Mouse (Mus musculus): ENCODE data around the gene Rps6ka3. TPM values are rescaled to one million over a fixed set of nuclear protein-coding genes. Genes with fewer than 3 reads are reported as not detected.

The Rps6ka3 gene
- polyA plus RNA-seq, 1 experiment from 2014 or later: 6.5 TPM

- WGBS: 8% methylated on average over 34 of the region's 57 CpGs
- Histone ChIP-seq H3K27me3 (ENCODE audit: insufficient read depth, poor library complexity, severe bottlenecking) (peaks cover 16% of the 10 kb centered on the region; the same call in 1 of the 2 replicates), H3K9me3 (no peaks in the 10 kb centered on the region), H3K4me1 (no peaks in the 10 kb centered on the region), H3K36me3 (no peaks in the 10 kb centered on the region), H3K27ac (peak overlapping the region; percentile 90), H3K4me3 (peak overlapping the region; percentile 73)
- DNase-seq (ENCODE audit: low spot score): peak; percentile 73
Measured at GRCm38 (mm10) chrX:159256040-159256852, 46.1 kb downstream of the Rps6ka3 start.

DNA sequence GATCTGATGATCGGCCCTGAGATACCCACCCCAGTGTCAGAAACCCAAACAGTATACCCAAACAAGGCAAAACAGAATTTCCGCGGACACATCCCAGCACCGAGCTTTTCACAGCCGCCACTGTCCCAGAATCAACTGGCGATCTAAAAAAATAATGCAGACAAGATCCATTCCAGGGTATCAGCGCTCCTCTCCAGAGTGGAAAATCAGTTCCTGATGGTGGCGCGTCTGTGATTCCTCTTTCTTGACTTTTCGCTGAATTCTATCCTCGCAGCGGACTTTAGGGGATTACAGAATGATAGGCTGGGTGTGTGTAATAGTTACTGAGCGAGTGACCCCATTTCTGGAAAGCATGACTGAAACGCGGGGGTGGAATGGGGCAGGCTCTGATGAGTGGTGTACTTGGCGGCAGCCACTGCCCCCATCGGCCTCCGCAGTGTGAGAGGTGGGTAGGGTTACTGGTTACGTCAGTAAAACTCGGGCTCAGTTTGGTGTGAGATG is 46.9 kb downstream of the Rps6ka3 start:
- Histone ChIP-seq H3K27me3 (ENCODE audit: insufficient read depth, poor library complexity, severe bottlenecking) (peaks cover 16% of the 10 kb centered on the region; the same call in 1 of the 2 replicates), H3K4me3 (peak overlapping the region; percentile 73), H3K4me1 (no peaks in the 10 kb centered on the region), H3K27ac (peak overlapping the region; percentile 90; the same call in 1 of the 2 replicates), H3K36me3 (no peaks in the 10 kb centered on the region), H3K9me3 (no peaks in the 10 kb centered on the region)
- 17% methylated on average over 20 of the region's 20 CpGs for WGBS
- DNase-seq (ENCODE audit: low spot score): peak; percentile 77

DNA sequence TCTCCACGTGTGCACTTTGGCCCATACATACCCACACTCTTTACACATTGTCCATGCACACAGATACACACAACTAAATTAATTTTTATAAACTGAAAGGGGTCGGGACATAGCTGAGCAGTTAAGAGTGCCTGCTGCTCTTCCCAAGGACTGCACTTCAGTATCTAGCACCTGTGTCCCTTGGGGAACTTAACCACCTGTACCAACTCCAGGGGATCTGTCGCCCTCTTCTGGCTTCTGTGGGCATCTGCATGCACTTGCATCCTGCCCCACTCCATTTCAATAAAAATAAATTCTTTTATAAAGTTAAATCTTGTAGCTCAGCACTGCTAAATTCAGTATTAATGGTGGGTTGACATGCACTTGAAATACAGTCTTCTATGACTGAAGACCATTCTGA is 54.6 kb downstream of the Rps6ka3 start:
- Histone ChIP-seq H3K27me3 (ENCODE audit: insufficient read depth, poor library complexity, severe bottlenecking) (no peaks in the 10 kb centered on the region), H3K4me1 (no peaks in the 10 kb centered on the region), H3K27ac (no peak overlapping the region), H3K9me3 (no peaks in the 10 kb centered on the region), H3K4me3 (no peak overlapping the region), H3K36me3 (no peaks in the 10 kb centered on the region)
- DNase-seq (ENCODE audit: low spot score): no peak
- 36% methylated on average over 3 of the region's 3 CpGs for WGBS

GRCm38 (mm10) chrX:159269072-159269471 is 59.0 kb downstream of the Rps6ka3 start:
- no peaks in the 10 kb centered on the region for H3K36me3 ChIP-seq
- DNase-seq (ENCODE audit: low spot score): no peak
- no peaks in the 10 kb centered on the region for H3K4me1 ChIP-seq
- no peak overlapping the region for H3K4me3 ChIP-seq
- H3K27ac ChIP-seq: no peak overlapping the region
- no peaks in the 10 kb centered on the region for H3K9me3 ChIP-seq
- no peaks in the 10 kb centered on the region for H3K27me3 ChIP-seq (ENCODE audit: insufficient read depth, poor library complexity, severe bottlenecking)

DNA sequence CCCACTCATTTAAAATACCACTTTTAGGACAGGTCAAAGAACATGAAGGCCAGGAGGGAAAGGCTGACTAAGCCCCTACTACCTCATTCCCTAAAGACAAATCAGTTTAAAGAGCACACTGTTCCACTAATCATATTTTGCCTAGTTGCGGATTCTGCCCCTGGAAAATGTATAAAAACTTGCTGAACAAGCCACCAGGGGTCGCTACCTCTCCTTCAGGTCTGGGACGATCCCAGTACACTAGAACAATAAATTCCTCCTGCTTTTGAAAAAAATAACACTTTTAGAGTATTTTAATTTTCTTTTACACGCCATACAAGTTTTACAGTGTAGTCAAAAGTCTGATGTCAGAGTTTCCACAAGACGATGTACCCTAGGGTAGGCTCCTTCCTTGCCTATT is 76.7 kb downstream of the Rps6ka3 start:
- Histone ChIP-seq H3K4me1 (no peaks in the 10 kb centered on the region), H3K4me3 (no peak overlapping the region), H3K36me3 (no peaks in the 10 kb centered on the region), H3K9me3 (no peaks in the 10 kb centered on the region), H3K27ac (no peak overlapping the region), H3K27me3 (ENCODE audit: insufficient read depth, poor library complexity, severe bottlenecking) (no peaks in the 10 kb centered on the region)
- no peak for DNase-seq (ENCODE audit: low spot score)
- 66% methylated on average over 5 of the region's 5 CpGs for whole genome bisulfite sequencing

DNA sequence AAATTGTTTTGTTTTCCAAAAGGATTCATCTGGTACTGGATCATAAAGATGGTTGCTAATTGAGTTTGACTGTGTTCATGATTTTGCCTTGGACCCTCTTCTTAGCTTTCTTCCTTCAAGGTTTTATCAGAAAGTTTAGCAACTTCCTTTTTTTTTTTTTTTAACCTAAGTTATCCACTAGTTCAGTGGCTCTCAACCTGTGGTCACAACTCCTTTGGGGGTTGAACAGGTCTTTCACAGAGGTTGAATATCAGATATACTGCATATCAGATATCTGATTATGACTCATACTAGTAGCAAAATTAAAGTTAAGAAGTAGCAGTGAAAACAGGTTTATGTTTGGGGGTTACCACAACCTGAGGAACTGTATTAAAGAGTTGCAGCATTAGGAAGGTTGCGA is 85.8 kb downstream of the Rps6ka3 start:
- Histone ChIP-seq H3K4me3 (no peak overlapping the region), H3K36me3 (0 out of 2 replicates have a peak, but pooled peaks cover 2% of the 10 kb centered on the region), H3K27me3 (ENCODE audit: insufficient read depth, poor library complexity, severe bottlenecking) (no peaks in the 10 kb centered on the region), H3K27ac (no peak overlapping the region), H3K4me1 (no peaks in the 10 kb centered on the region), H3K9me3 (no peaks in the 10 kb centered on the region)
- WGBS: 100% methylated on average over 1 of the region's 1 CpGs
- DNase-seq (ENCODE audit: low spot score): no peak

- 75% methylated on average over 11 of the region's 11 CpGs for WGBS
- no peak overlapping the region for H3K4me3 ChIP-seq
- H3K9me3 ChIP-seq: no peaks in the 10 kb centered on the region
- DNase-seq (ENCODE audit: low spot score): no peak
- H3K36me3 ChIP-seq: 0 out of 2 replicates have a peak, but pooled peaks cover 2% of the 10 kb centered on the region
- H3K27ac ChIP-seq: no peak overlapping the region
- no peaks in the 10 kb centered on the region for H3K27me3 ChIP-seq (ENCODE audit: insufficient read depth, poor library complexity, severe bottlenecking)
- no peaks in the 10 kb centered on the region for H3K4me1 ChIP-seq
Measured at GRCm38 (mm10) chrX:159302349-159303311, 92.5 kb downstream of the Rps6ka3 start.

DNA sequence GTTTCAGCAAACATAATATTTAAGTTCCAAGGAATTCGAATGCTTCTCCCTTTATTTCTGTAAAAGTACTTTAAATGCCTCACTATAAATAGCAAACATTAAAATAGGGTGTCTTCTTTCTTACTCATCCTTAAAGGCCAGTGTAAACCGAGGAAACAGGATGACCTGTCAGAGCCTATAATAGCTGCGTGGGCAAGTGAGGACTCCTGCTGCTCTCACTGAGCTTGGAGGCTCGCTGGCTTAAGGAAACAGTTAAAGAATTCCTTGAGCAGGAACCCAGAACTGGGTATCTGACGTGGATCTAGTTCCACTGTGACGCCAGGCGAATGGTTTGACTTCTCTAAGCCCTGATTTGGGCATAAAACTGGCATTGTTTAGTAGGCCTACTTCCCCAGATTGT is 105.2 kb downstream of the Rps6ka3 start:
- Histone ChIP-seq H3K9me3 (no peaks in the 10 kb centered on the region), H3K36me3 (peaks cover 6% of the 10 kb centered on the region; the same call in 1 of the 2 replicates), H3K4me3 (no peak overlapping the region), H3K4me1 (no peaks in the 10 kb centered on the region), H3K27me3 (ENCODE audit: insufficient read depth, poor library complexity, severe bottlenecking) (no peaks in the 10 kb centered on the region), H3K27ac (no peak overlapping the region)
- WGBS: 74% methylated on average over 7 of the region's 7 CpGs
- DNase-seq (ENCODE audit: low spot score): no peak

DNA sequence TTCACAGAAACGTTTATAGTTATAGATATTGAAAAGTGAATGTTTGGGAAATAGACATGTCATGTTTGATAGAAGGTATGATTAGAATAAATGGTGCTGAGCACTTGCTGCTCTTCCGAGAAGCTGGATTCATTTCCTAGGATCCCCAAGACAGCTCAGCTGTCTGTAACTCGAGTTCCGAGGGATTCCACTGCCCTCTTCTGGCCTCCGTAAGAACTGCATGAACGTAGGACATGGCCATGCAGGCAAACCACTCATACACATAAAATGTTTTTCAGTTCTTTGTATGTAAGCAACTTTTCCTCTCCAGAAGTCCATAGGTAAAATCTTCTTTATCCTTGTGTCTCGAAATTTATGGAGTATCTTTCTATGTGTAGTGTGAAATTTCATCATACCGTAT is 111.2 kb downstream of the Rps6ka3 start:
- no peak overlapping the region for H3K27ac ChIP-seq
- no peaks in the 10 kb centered on the region for H3K4me1 ChIP-seq
- 22% methylated on average over 8 of the region's 8 CpGs for WGBS
- no peaks in the 10 kb centered on the region for H3K9me3 ChIP-seq
- H3K4me3 ChIP-seq: no peak overlapping the region
- H3K36me3 ChIP-seq: peaks cover 4% of the 10 kb centered on the region; the same call in 1 of the 2 replicates
- H3K27me3 ChIP-seq (ENCODE audit: insufficient read depth, poor library complexity, severe bottlenecking): no peaks in the 10 kb centered on the region
- DNase-seq (ENCODE audit: low spot score): peak; percentile 76

GRCm38 (mm10) chrX:159364506-159364905 is 154.4 kb downstream of the Rps6ka3 start:
- H3K4me1 ChIP-seq: no peaks in the 10 kb centered on the region
- no peak overlapping the region for H3K4me3 ChIP-seq
- H3K9me3 ChIP-seq: no peaks in the 10 kb centered on the region
- no peaks in the 10 kb centered on the region for H3K27me3 ChIP-seq (ENCODE audit: insufficient read depth, poor library complexity, severe bottlenecking)
- H3K27ac ChIP-seq: no peak overlapping the region
- peaks cover 10% of the 10 kb centered on the region; the same call in 1 of the 2 replicates for H3K36me3 ChIP-seq
- DNase-seq (ENCODE audit: low spot score): no peak
- 89% methylated on average over 3 of the region's 3 CpGs for WGBS

DNA sequence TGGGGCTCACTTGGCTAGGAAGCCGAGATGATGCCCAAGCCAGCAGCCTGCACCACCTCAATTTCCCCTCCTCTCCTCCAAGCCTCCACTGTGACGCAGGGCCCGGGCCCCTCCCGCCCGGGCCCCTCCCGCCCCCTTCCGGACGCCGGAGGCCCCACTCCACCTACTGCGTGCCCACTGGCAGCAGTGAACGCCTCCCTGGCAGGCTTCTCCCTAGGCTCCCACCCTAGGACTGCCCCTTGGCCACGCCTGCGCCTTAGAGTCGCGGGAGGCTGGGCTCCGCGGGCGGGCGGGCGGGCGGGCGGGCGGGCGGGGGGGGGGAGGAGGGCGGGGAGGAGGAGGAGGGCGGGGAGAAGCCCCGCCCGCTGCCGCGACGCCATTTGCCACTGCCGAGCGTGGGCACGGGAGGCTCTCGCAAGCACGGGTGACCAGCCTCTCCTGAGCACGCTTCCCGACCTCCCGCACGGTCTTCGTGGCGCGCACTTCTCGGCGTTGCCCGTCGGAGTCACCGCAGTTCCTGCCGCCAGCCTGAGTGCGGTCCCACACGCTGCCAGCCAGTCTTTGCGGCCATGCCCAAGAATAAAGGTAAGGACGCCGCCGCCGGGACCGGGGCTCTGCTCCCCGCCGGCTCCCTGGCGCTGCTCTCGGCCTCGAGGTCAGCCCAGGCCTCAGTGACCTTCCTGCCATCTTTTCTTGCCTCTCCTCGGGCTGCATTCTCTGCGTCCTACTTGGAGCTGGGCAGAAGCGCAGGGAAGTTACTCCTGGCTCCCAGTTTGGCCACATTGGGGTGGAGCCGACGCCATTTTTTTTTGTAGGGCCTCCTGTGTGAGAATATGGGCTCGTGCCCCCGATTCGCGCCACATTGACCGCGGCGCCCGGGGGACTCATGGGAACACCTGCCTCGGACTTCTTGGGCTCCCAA is 162.0 kb downstream of the Rps6ka3 start, which contains the start of gene Eif1ax:
Gene Eif1ax (plus strand): TSS at position 348 of the 922 bp plus-strand sequence.
- Histone ChIP-seq H3K9me3 (no peaks in the 10 kb centered on the region), H3K4me3 (peak within 1 kb of the TSS; percentile 70), H3K27me3 (ENCODE audit: insufficient read depth, poor library complexity, severe bottlenecking) (0 out of 2 replicates have a peak, but pooled peaks cover 6% of the 10 kb centered on the region), H3K36me3 (peaks cover 10% of the 10 kb centered on the region; the same call in 1 of the 2 replicates), H3K4me1 (no peaks in the 10 kb centered on the region; the same call in 1 of the 2 replicates), H3K27ac (peak within 1 kb of the TSS; percentile 91)
- 11% methylated on average over 63 of the region's 76 CpGs for WGBS
- peak; percentile 90 for DNase-seq (ENCODE audit: low spot score)

DNA sequence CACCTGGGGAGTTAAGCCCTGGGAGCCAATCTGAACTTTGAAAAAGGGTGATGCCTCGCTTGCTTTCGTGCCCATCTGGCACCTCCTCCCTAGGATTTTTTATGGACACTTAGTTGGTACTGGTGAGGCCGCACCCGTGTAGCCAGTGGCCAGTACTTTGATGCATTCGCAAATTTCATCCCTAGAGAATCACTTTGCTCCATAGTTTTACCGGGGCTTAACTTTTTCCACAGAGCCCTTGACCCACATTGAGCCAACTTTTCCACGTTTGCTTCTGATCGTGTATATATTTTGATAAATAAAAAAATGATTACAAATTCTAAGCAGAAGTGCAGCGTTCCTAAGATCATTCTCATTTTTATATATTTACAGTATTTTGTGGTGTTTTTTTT is 162.6 kb downstream of the Rps6ka3 start:
- no peaks in the 10 kb centered on the region for H3K9me3 ChIP-seq
- 16% methylated on average over 9 of the region's 9 CpGs for WGBS
- peak overlapping the region; percentile 70 for H3K4me3 ChIP-seq
- H3K36me3 ChIP-seq: peaks cover 16% of the 10 kb centered on the region; the same call in 1 of the 2 replicates
- DNase-seq (ENCODE audit: low spot score): no peak
- H3K27ac ChIP-seq: peak overlapping the region; percentile 91
- 0 out of 2 replicates have a peak, but pooled peaks cover 6% of the 10 kb centered on the region for H3K27me3 ChIP-seq (ENCODE audit: insufficient read depth, poor library complexity, severe bottlenecking)
- no peaks in the 10 kb centered on the region; the same call in 1 of the 2 replicates for H3K4me1 ChIP-seq

All from heart, embryonic 10.5 days (tissue).